Mouse (Mus musculus): Measurements from ENCODE around the gene Mepce.
"Not testable (repeated sequence)": the region's sequence is repeated elsewhere in the genome, so short reads cannot be mapped to it uniquely, and the experiment has no call there.

Gene Mepce

GRCm38 (mm10) chr5:137787151-137787928 is at the start of gene Mepce, which contains the start of gene Zcwpw1:
Gene Mepce, minus strand, starts transcription at chr5:137787655.
Gene Zcwpw1, plus strand, starts transcription at chr5:137787798.
- peak; percentile 97 for DNase-seq

- not testable (repeated sequence) for DNase-seq
These were observed 49.7 kb upstream of the Mepce start for GRCm38 (mm10) chr5:137837110-137837509.

- DNase-seq, result no peak
These were observed 49.2 kb upstream of the Mepce start for GRCm38 (mm10) chr5:137836611-137837010.

- peak; percentile 12 for DNase-seq
These were observed 48.6 kb upstream of the Mepce start, which contains the start of gene Pilra for GRCm38 (mm10) chr5:137835966-137836520. Gene Pilra, minus strand, starts transcription at chr5:137836281.

- no peak for DNase-seq
These were observed 46.0 kb upstream of the Mepce start for GRCm38 (mm10) chr5:137833500-137833899.

- DNase-seq, result no peak
These were observed 44.1 kb upstream of the Mepce start for GRCm38 (mm10) chr5:137831506-137831905.

GRCm38 (mm10) chr5:137831106-137831505 is 43.7 kb upstream of the Mepce start:
- no peak for DNase-seq

- no peak for DNase-seq
These were observed 42.8 kb upstream of the Mepce start for GRCm38 (mm10) chr5:137830238-137830637.

- no peak for DNase-seq
These were observed 41.2 kb upstream of the Mepce start for GRCm38 (mm10) chr5:137828694-137829093.

- DNase-seq, result no peak
These were observed 39.0 kb upstream of the Mepce start for GRCm38 (mm10) chr5:137826421-137826820.

- no peak for DNase-seq
These were observed 38.5 kb upstream of the Mepce start for GRCm38 (mm10) chr5:137825971-137826370.

GRCm38 (mm10) chr5:137825030-137825429 is 37.6 kb upstream of the Mepce start:
- no peak for DNase-seq

- DNase-seq, result no peak
These were observed 36.1 kb upstream of the Mepce start for GRCm38 (mm10) chr5:137823455-137824045.

GRCm38 (mm10) chr5:137822602-137823001 is 35.1 kb upstream of the Mepce start:
- no peak for DNase-seq

GRCm38 (mm10) chr5:137822126-137822525 is 34.7 kb upstream of the Mepce start:
- DNase-seq, result no peak

- DNase-seq, result no peak
These were observed 30.2 kb upstream of the Mepce start for GRCm38 (mm10) chr5:137817466-137818222.

- DNase-seq, result no peak
These were observed 20.9 kb upstream of the Mepce start for GRCm38 (mm10) chr5:137808316-137808715.

- DNase-seq, result no peak
These were observed 18.7 kb upstream of the Mepce start for GRCm38 (mm10) chr5:137806158-137806557.

- no peak for DNase-seq
These were observed 13.5 kb upstream of the Mepce start for GRCm38 (mm10) chr5:137800917-137801316.

- no peak for DNase-seq
These were observed 9.2 kb upstream of the Mepce start for GRCm38 (mm10) chr5:137796606-137797005.

GRCm38 (mm10) chr5:137791553-137791952 is 4.1 kb upstream of the Mepce start:
- no peak for DNase-seq

- no peak for DNase-seq
These were observed 1.6 kb upstream of the Mepce start for GRCm38 (mm10) chr5:137788946-137789531.

- peak; percentile 47 for DNase-seq
These were observed 716 bp upstream of the Mepce start for GRCm38 (mm10) chr5:137788171-137788570.
